8 mouse cellular contexts compared by ENCODE assay signal in genomic region chr9:50752054-50752602, GRCm38 (mm10). TPM values are rescaled to one million over a fixed set of nuclear protein-coding genes. Genes with fewer than 3 reads are reported as not detected.
DNase-seq lines count a peak whose midpoint lies in the region; ATAC-seq and TF ChIP-seq lines count a peak whose summit lies in the region.

Gene Hspb2 (minus strand): TSS chr9:50752354.

- WGBS in kidney, embryonic 15.5 days: 78% methylated on average over 14 of the region's 14 CpGs
- 59% methylated on average over 14 of the region's 14 CpGs for WGBS in embryonic facial prominence, embryonic 12.5 days
- WGBS in lung, postnatal 0 days: 39% methylated on average over 14 of the region's 14 CpGs

- no peak for TF ChIP-seq EP300 in lung, postnatal 0 days (IDR thresholded peaks at IDR 0.05)

- no peak within 1 kb of the TSS for H3K9ac ChIP-seq in kidney, embryonic 15.5 days
- peak within 1 kb of the TSS; percentile 10; the same call in 1 of the 2 replicates for H3K9ac ChIP-seq in embryonic facial prominence, embryonic 12.5 days
- peak within 1 kb of the TSS; percentile 48 for H3K9ac ChIP-seq in lung, postnatal 0 days (replicated peaks; ENCODE audit: low read depth)

- H3K4me1 ChIP-seq in kidney, embryonic 15.5 days: peaks cover 21% of the 10 kb centered on the region
- H3K4me1 ChIP-seq in embryonic facial prominence, embryonic 12.5 days: peaks cover 14% of the 10 kb centered on the region
- peaks cover 10% of the 10 kb centered on the region; the same call in 1 of the 2 replicates for H3K4me1 ChIP-seq in lung, postnatal 0 days (ENCODE audit: insufficient read depth, low read depth, low read length)

- no peaks in the 10 kb centered on the region for H3K27me3 ChIP-seq in kidney, embryonic 15.5 days
- H3K27me3 ChIP-seq in embryonic facial prominence, embryonic 12.5 days: 0 out of 2 replicates have a peak, but pooled peaks cover 3% of the 10 kb centered on the region
- no peaks in the 10 kb centered on the region for H3K27me3 ChIP-seq in lung, postnatal 0 days (replicated peaks; ENCODE audit: insufficient read depth, low read length)

- no peaks in the 10 kb centered on the region for H3K36me3 ChIP-seq in kidney, embryonic 15.5 days
- H3K36me3 ChIP-seq in embryonic facial prominence, embryonic 12.5 days: no peaks in the 10 kb centered on the region
- H3K36me3 ChIP-seq in lung, postnatal 0 days (ENCODE audit: insufficient read depth, low read length): no peaks in the 10 kb centered on the region

- peak within 1 kb of the TSS; percentile 39 for H3K4me2 ChIP-seq in kidney, embryonic 15.5 days
- H3K4me2 ChIP-seq in embryonic facial prominence, embryonic 12.5 days (replicated peaks): no peak within 1 kb of the TSS
- H3K4me2 ChIP-seq in lung, postnatal 0 days (replicated peaks; ENCODE audit: low read depth, low read length): peak within 1 kb of the TSS; percentile 53

- no peak for DNase-seq in kidney, adult 18-20 months
- DNase-seq in heart, postnatal 25 days (ENCODE audit: low spot score): no peak
- peak; percentile 60 for DNase-seq in lung, postnatal 0 days (ENCODE audit: low spot score)
- no peak for DNase-seq in ovary, adult 18-20 months (ENCODE audit: low spot score)
- no peak for DNase-seq in embryo, embryonic 10.5 days (ENCODE audit: low spot score)
- no peak for DNase-seq in urinary bladder, postnatal 25 days (ENCODE audit: low spot score)

- no peak for TF ChIP-seq CTCF in lung, postnatal 0 days (IDR thresholded peaks at IDR 0.05)

- ATAC-seq in kidney, embryonic 15.5 days (replicated peaks; ENCODE audit: low FRiP score): peak; percentile 35; the same call in 1 of the 2 replicates
- peak; percentile 70 for ATAC-seq in embryonic facial prominence, embryonic 12.5 days (ENCODE audit: insufficient number of reproducible peaks, insufficient read depth, low FRiP score, low TSS enrichment)
- ATAC-seq in lung, postnatal 0 days: peak; percentile 57

- H3K27ac ChIP-seq in kidney, embryonic 15.5 days: peak within 1 kb of the TSS; percentile 72
- peak within 1 kb of the TSS; percentile 36; the same call in 1 of the 2 replicates for H3K27ac ChIP-seq in embryonic facial prominence, embryonic 12.5 days
- peak within 1 kb of the TSS; percentile 91 for H3K27ac ChIP-seq in lung, postnatal 0 days (ENCODE audit: low read length)

- no peaks in the 10 kb centered on the region for H3K9me3 ChIP-seq in kidney, embryonic 15.5 days (replicated peaks)
- no peaks in the 10 kb centered on the region for H3K9me3 ChIP-seq in embryonic facial prominence, embryonic 12.5 days
- no peaks in the 10 kb centered on the region for H3K9me3 ChIP-seq in lung, postnatal 0 days (ENCODE audit: low read length)

- H3K4me3 ChIP-seq in kidney, embryonic 15.5 days (replicated peaks): peak within 1 kb of the TSS; percentile 23
- no peak within 1 kb of the TSS for H3K4me3 ChIP-seq in embryonic facial prominence, embryonic 12.5 days
- H3K4me3 ChIP-seq in lung, postnatal 0 days (ENCODE audit: low read depth, low read length): peak within 1 kb of the TSS; percentile 29

- intact Hi-C loops in heart, postnatal 25 days (cut with DNase I): no loop called here

RNA-seq across cellular contexts. Expression of gene Hspb2, which starts in this region (rescaled TPM):
- 8.1 and 10.5 TPM in 2 replicates for polyA plus RNA-seq in kidney, embryonic 15.5 days (2015; fragmentation: Nextera tagmentation; extraction: Ambion mirVana)
- 8.5 and 10.1 TPM in 2 replicates for polyA plus RNA-seq in embryonic facial prominence, embryonic 12.5 days (2016; fragmentation: Nextera tagmentation; extraction: Ambion mirVana)
- 100 to 1,000 TPM; 141 to 154 TPM for total RNA-seq in heart, postnatal 25 days (2021)
- polyA plus RNA-seq in lung, postnatal 0 days (2015; fragmentation: Nextera tagmentation; extraction: Ambion mirVana): 30.8 and 32.4 TPM in 2 replicates

Comparison
In these comparisons a context has a peak if more than half of its experiments do, and no peak if none do; other contexts are left out.
1. H3K27ac ChIP-seq: peak in every context shown above with its lines; median percentile 91 in lung, postnatal 0 days; 72 in kidney, embryonic 15.5 days; 36 in embryonic facial prominence, embryonic 12.5 days.